Mouse (Mus musculus) gastrocnemius, postnatal 4 days (tissue): ENCODE measurements around the gene Vamp4. TPM values are rescaled to one million over a fixed set of nuclear protein-coding genes. Genes with fewer than 3 reads are reported as not detected.
"Not testable (repeated sequence)": the region's sequence is repeated elsewhere in the genome, so short reads cannot be mapped to it uniquely, and the experiment has no call there.

Experiments used
- DNase-seq, 2 experiments: peaks; one replicate each; pipeline ENCODE4 v3.0.0; 2021 to 2022; ENCODE audit warnings: low spot score in 2 of 2, mixed read lengths in 2 of 2
- total RNA-seq, 2 experiments: library from RNA; stranded (reverse); gene quantifications; 2 replicates each; pipeline ENCODE4 v1.2.3; 2021

Gene Vamp4
- total RNA-seq, 2 experiments from 2014 or later: 30.6 to 34.6 TPM

GRCm38 (mm10) chr1:162586282-162586681 is 16.0 kb downstream of the Vamp4 start:
- DNase-seq: no peak

GRCm38 (mm10) chr1:162588606-162589005 is 18.3 kb downstream of the Vamp4 start:
- DNase-seq: no peak

GRCm38 (mm10) chr1:162589443-162589842 is 19.1 kb downstream of the Vamp4 start:
- DNase-seq: no peak

GRCm38 (mm10) chr1:162590415-162590997 is 20.2 kb downstream of the Vamp4 start:
- no peak for DNase-seq

GRCm38 (mm10) chr1:162597379-162598102 is 27.2 kb downstream of the Vamp4 start:
- DNase-seq: no peak

- DNase-seq: no peak
Observed at GRCm38 (mm10) chr1:162599617-162600016, 29.3 kb downstream of the Vamp4 start.

GRCm38 (mm10) chr1:162601288-162601687 is 31.0 kb downstream of the Vamp4 start:
- no peak for DNase-seq

- DNase-seq: no peak
Observed at GRCm38 (mm10) chr1:162608127-162608526, 37.8 kb downstream of the Vamp4 start.

GRCm38 (mm10) chr1:162609633-162610250 is 39.4 kb downstream of the Vamp4 start:
- DNase-seq: no peak

GRCm38 (mm10) chr1:162611191-162611590 is 40.9 kb downstream of the Vamp4 start:
- no peak for DNase-seq

GRCm38 (mm10) chr1:162615511-162615910 is 45.2 kb downstream of the Vamp4 start:
- no peak for DNase-seq

- DNase-seq: no peak
Observed at GRCm38 (mm10) chr1:162620487-162620886, 50.2 kb downstream of the Vamp4 start.

GRCm38 (mm10) chr1:162623895-162624294 is 53.6 kb downstream of the Vamp4 start:
- no peak for DNase-seq

GRCm38 (mm10) chr1:162625229-162625628 is 54.9 kb downstream of the Vamp4 start:
- no peak for DNase-seq

- DNase-seq: not testable (repeated sequence)
Observed at GRCm38 (mm10) chr1:162627821-162628220, 57.5 kb downstream of the Vamp4 start.

- DNase-seq: not testable (repeated sequence)
Observed at GRCm38 (mm10) chr1:162628326-162628725, 58.0 kb downstream of the Vamp4 start.

- peak in 1 of 2 experiments; percentile 49 for DNase-seq
Observed at GRCm38 (mm10) chr1:162635291-162635931, 65.1 kb downstream of the Vamp4 start.

GRCm38 (mm10) chr1:162636516-162636915 is 66.2 kb downstream of the Vamp4 start:
- no peak for DNase-seq

- no peak for DNase-seq
Observed at GRCm38 (mm10) chr1:162638535-162638934, 68.2 kb downstream of the Vamp4 start.

GRCm38 (mm10) chr1:162639051-162639750 is 68.9 kb downstream of the Vamp4 start, which contains the start of gene Myoc:
Gene Myoc (plus strand): TSS chr1:162639155.
- peak in 1 of 2 experiments; percentile 43 for DNase-seq

- no peak for DNase-seq
Observed at GRCm38 (mm10) chr1:162639861-162640260, 69.5 kb downstream of the Vamp4 start.
